Mouse (Mus musculus): Measurements from ENCODE around the gene Chrm3. TPM values are rescaled to one million over a fixed set of nuclear protein-coding genes. Genes with fewer than 3 reads are reported as not detected.

Gene Chrm3
- polyA plus RNA-seq, 2 experiments, result 0.98 to 1.8 TPM

DNA sequence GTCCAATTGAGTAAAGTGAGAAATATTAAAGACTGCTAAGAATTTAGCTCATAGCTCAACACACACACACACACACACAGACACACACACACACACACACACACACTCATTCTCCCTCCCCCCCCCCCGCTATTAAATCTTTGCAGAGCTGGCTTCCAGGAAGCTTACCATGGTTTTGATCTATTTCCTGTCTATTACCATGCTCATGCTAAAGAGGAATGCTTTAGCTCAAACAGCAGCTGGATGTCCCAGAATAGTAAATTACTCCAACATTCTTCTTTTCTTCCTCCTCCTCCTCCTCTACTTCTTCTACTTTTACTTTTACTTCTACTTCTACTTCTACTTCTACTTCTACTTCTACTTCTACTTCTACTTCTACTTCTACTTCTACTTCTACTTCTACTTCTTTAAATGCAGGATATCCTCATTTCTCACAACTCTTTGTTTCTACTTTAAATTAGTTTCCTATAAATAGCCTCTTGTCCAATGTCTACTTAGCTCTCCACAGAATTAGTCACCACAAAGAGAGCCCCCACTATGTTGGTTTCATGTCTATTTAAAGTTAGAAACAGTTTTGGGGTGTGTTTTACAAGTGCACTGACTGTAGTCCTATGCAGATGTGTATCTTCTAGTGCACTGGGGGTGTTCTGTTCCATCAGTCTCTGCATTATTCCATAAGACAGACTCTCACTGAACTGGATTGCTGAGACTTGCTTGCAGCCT lies 150.0 kb downstream of the Chrm3 start:
- DNase-seq (ENCODE audit: low spot score) (no peak), ATAC-seq (ENCODE audit: low FRiP score, low read depth) (no peak)
- no peak for TF ChIP-seq POLR2A (IDR thresholded peaks at IDR 0.05; ENCODE audit: borderline replicate concordance, extremely low read depth, insufficient read depth, insufficient read length)
- no peaks in the 10 kb centered on the region for H3K4me1 ChIP-seq (ENCODE audit: control insufficient read depth, insufficient read depth, low read length)
- H3K4me2 ChIP-seq (replicated peaks; ENCODE audit: low read depth, low read length, severe bottlenecking), result no peak overlapping the region
- no peaks in the 10 kb centered on the region for H3K27me3 ChIP-seq (ENCODE audit: control insufficient read depth, insufficient read depth, low read length)
- no peaks in the 10 kb centered on the region for H3K36me3 ChIP-seq (ENCODE audit: control insufficient read depth, insufficient read depth, low read length)
- no peak overlapping the region for H3K27ac ChIP-seq (replicated peaks; ENCODE audit: low read depth, low read length)
- H3K9me3 ChIP-seq (ENCODE audit: control insufficient read depth, low read length), result no peaks in the 10 kb centered on the region
- WGBS, result 43% methylated on average over 1 of the region's 1 CpGs
- H3K9ac ChIP-seq (ENCODE audit: low read depth, low read length, severe bottlenecking), result no peak overlapping the region
- no peak overlapping the region for H3K4me3 ChIP-seq (replicated peaks; ENCODE audit: low read length)

DNA sequence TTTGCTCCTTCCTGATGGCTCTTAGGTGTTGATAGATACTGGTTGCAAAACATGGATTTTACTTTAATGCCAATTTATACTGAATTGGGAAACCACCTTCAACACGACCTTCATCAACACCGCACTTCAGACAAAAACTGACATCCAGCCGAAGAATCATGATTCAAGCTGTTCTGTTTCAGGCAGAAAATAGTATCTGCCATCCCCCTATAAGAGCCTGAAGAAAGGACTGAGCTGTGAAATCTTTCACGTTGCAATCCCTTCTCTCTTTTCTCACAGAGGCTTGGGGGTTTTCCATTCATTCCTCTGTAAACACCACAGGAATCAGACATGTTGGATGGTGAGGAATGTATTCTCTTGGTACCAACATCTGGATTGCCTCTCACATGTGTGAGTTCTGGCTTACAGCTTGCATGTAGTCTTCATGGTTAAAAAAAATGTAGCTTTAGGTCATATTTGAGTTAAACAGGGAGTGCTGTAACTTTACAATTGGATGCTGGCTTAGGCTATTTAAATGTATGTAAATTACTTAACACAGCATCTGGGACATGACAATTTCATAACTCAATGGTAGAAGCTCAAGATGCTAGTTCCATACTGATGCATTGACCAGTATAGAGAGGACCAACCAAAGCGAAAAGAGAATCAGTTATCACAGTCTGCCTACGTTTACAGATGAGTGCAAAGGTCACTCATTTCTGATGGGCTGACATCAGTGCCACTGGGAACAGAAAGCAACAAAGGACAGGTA lies 161.3 kb downstream of the Chrm3 start:
- Histone ChIP-seq H3K36me3 (ENCODE audit: control insufficient read depth, insufficient read depth, low read length) (no peaks in the 10 kb centered on the region), H3K9ac (ENCODE audit: low read depth, low read length, severe bottlenecking) (no peak overlapping the region), H3K4me1 (ENCODE audit: control insufficient read depth, insufficient read depth, low read length) (no peaks in the 10 kb centered on the region), H3K4me2 (replicated peaks; ENCODE audit: low read depth, low read length, severe bottlenecking) (no peak overlapping the region), H3K27me3 (ENCODE audit: control insufficient read depth, insufficient read depth, low read length) (no peaks in the 10 kb centered on the region), H3K9me3 (ENCODE audit: control insufficient read depth, low read length) (no peaks in the 10 kb centered on the region), H3K4me3 (replicated peaks; ENCODE audit: low read length) (no peak overlapping the region), H3K27ac (replicated peaks; ENCODE audit: low read depth, low read length) (no peak overlapping the region)
- no peak for TF ChIP-seq POLR2A (IDR thresholded peaks at IDR 0.05; ENCODE audit: borderline replicate concordance, extremely low read depth, insufficient read depth, insufficient read length)
- ATAC-seq (ENCODE audit: low FRiP score, low read depth), result no peak
- no peak for DNase-seq (ENCODE audit: low spot score)
- 83% methylated on average over 6 of the region's 6 CpGs for WGBS

DNA sequence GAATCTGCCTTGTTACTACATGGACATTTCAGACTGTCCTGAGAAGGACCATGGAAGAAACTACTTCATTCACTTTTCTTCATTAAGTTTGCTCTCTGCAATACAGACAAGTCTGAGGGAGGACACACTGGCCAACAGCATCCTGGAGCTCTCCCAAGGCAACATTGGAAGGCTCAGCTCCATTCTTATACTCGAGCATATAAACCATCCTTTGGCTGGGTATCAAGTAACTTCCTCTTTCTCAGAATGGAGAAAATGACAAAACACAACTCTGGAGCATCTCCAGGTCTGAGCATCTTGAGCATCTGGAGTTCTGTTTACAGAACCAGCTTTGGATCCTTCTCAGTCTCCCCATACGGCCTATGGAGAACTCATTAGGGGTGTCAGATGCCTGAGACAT lies 170.8 kb downstream of the Chrm3 start:
- 52% methylated on average over 2 of the region's 2 CpGs for WGBS
- H3K4me1 ChIP-seq (ENCODE audit: control insufficient read depth, insufficient read depth, low read length), result no peaks in the 10 kb centered on the region
- no peak overlapping the region for H3K9ac ChIP-seq (ENCODE audit: low read depth, low read length, severe bottlenecking)
- TF ChIP-seq POLR2A (IDR thresholded peaks at IDR 0.05; ENCODE audit: borderline replicate concordance, extremely low read depth, insufficient read depth, insufficient read length), result no peak
- H3K27me3 ChIP-seq (ENCODE audit: control insufficient read depth, insufficient read depth, low read length), result no peaks in the 10 kb centered on the region
- H3K36me3 ChIP-seq (ENCODE audit: control insufficient read depth, insufficient read depth, low read length), result no peaks in the 10 kb centered on the region
- ATAC-seq (ENCODE audit: low FRiP score, low read depth), result no peak
- DNase-seq (ENCODE audit: low spot score), result peak; percentile 6
- no peaks in the 10 kb centered on the region for H3K9me3 ChIP-seq (ENCODE audit: control insufficient read depth, low read length)
- H3K4me3 ChIP-seq (replicated peaks; ENCODE audit: low read length), result no peak overlapping the region
- no peak overlapping the region for H3K27ac ChIP-seq (replicated peaks; ENCODE audit: low read depth, low read length)
- no peak overlapping the region for H3K4me2 ChIP-seq (replicated peaks; ENCODE audit: low read depth, low read length, severe bottlenecking)

DNA sequence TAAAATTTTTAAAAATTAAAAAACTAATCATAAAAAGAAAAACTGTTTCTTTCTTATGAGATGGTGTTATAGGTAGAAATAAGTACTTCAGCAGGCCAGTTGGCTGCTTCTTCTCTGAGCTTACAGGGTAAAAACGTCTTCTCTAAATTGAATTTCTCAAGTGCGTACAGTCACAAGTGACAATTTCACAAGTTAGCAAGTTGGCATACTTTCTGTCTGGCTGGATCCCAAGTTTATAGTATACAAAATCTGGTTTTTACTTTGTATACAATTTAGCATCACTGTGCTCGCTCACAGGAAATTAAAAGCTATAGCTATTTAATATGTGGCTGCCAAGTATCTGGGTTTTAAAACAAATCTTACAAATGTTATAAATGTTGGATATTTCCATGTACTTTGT lies 172.7 kb downstream of the Chrm3 start:
- Histone ChIP-seq H3K9me3 (ENCODE audit: control insufficient read depth, low read length) (no peaks in the 10 kb centered on the region), H3K27me3 (ENCODE audit: control insufficient read depth, insufficient read depth, low read length) (no peaks in the 10 kb centered on the region), H3K4me2 (replicated peaks; ENCODE audit: low read depth, low read length, severe bottlenecking) (no peak overlapping the region), H3K4me3 (replicated peaks; ENCODE audit: low read length) (no peak overlapping the region), H3K27ac (replicated peaks; ENCODE audit: low read depth, low read length) (no peak overlapping the region), H3K4me1 (ENCODE audit: control insufficient read depth, insufficient read depth, low read length) (no peaks in the 10 kb centered on the region), H3K36me3 (ENCODE audit: control insufficient read depth, insufficient read depth, low read length) (no peaks in the 10 kb centered on the region), H3K9ac (ENCODE audit: low read depth, low read length, severe bottlenecking) (no peak overlapping the region)
- no peak for TF ChIP-seq POLR2A (IDR thresholded peaks at IDR 0.05; ENCODE audit: borderline replicate concordance, extremely low read depth, insufficient read depth, insufficient read length)
- WGBS, result 79% methylated on average over 3 of the region's 3 CpGs
- ATAC-seq (ENCODE audit: low FRiP score, low read depth) (no peak), DNase-seq (ENCODE audit: low spot score) (no peak)

DNA sequence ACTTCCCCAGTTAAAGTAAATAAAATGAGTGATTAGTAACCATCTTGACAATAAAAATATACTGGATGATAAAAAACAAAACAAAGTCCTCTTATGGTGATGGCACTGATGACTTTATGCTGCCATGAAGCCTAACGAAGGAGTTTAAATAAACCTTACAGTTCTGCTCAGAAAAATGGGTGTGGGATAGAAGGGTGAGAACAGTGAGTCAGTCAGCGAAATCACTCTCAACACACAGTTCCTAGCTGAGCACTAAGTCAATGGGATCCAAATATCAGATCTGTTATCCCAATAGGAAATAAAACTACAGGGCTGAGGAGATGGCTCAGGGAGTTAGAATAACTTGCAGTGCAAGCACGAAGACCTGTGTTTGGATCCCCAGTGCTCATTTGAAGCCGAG lies 176.8 kb downstream of the Chrm3 start:
- H3K4me1 ChIP-seq (ENCODE audit: control insufficient read depth, insufficient read depth, low read length), result no peaks in the 10 kb centered on the region
- no peaks in the 10 kb centered on the region for H3K9me3 ChIP-seq (ENCODE audit: control insufficient read depth, low read length)
- no peak overlapping the region for H3K4me3 ChIP-seq (replicated peaks; ENCODE audit: low read length)
- DNase-seq (ENCODE audit: low spot score) (no peak), ATAC-seq (ENCODE audit: low FRiP score, low read depth) (no peak)
- no peak for TF ChIP-seq POLR2A (IDR thresholded peaks at IDR 0.05; ENCODE audit: borderline replicate concordance, extremely low read depth, insufficient read depth, insufficient read length)
- H3K9ac ChIP-seq (ENCODE audit: low read depth, low read length, severe bottlenecking), result no peak overlapping the region
- H3K36me3 ChIP-seq (ENCODE audit: control insufficient read depth, insufficient read depth, low read length), result no peaks in the 10 kb centered on the region
- H3K27me3 ChIP-seq (ENCODE audit: control insufficient read depth, insufficient read depth, low read length), result no peaks in the 10 kb centered on the region
- H3K4me2 ChIP-seq (replicated peaks; ENCODE audit: low read depth, low read length, severe bottlenecking), result no peak overlapping the region
- no peak overlapping the region for H3K27ac ChIP-seq (replicated peaks; ENCODE audit: low read depth, low read length)
- 87% methylated on average over 4 of the region's 4 CpGs for WGBS
